Mouse (Mus musculus) heart, embryonic 14.5 days (tissue): ENCODE measurements around the gene Klhl22. TPM values are rescaled to one million over a fixed set of nuclear protein-coding genes. Genes with fewer than 3 reads are reported as not detected.

ENCODE experiments used
- ATAC-seq: fragments of 200-750 bp; cut with Nextera tagmentation; 2 replicates; pipeline ENCODE4 v1.8.0; 2017; ENCODE audit warnings: low read depth, moderate TSS enrichment; ENCODE audit not compliant: insufficient number of reproducible peaks, insufficient read depth, low FRiP score
- H3K27ac ChIP-seq, 2 experiments: fragments of 200-500 bp in 1 of 2; fragments of 300-500 bp in 1 of 2; sonication (generic) in 1 of 2; replicated peaks in 1 of 2; 2 replicates each; pipeline ENCODE4 v1.5.1; 2012 to 2014; ENCODE audit warnings: low read depth in 2 of 2, low read length in 2 of 2, control low read depth in 1 of 2, mild to moderate bottlenecking in 1 of 2, mixed read lengths in 1 of 2; ENCODE audit not compliant: control insufficient read depth in 1 of 2, insufficient read depth in 1 of 2
- H3K27me3 ChIP-seq: fragments of 300-500 bp; sonication (generic); 2 replicates; pipeline ENCODE4 v1.6.1; 2014; ENCODE audit warnings: mild to moderate bottlenecking, low read length, control low read depth; ENCODE audit not compliant: control insufficient read depth, insufficient read depth
- H3K36me3 ChIP-seq: fragments of 300-500 bp; sonication (generic); 2 replicates; pipeline ENCODE4 v1.6.1; 2014; ENCODE audit warnings: mild to moderate bottlenecking, control low read depth, low read length, mixed read lengths; ENCODE audit not compliant: control insufficient read depth, insufficient read depth
- H3K4me1 ChIP-seq, 2 experiments: fragments of 200-500 bp in 1 of 2; fragments of 300-500 bp in 1 of 2; sonication (generic) in 1 of 2; 2 replicates each; pipeline ENCODE4 v1.6.1; 2012 to 2014; ENCODE audit warnings: low read length in 2 of 2, control low read depth in 1 of 2, mixed read lengths in 1 of 2; ENCODE audit not compliant: control insufficient read depth in 2 of 2, insufficient read depth in 2 of 2
- H3K4me2 ChIP-seq: fragments of 300-500 bp; sonication (generic); 2 replicates; pipeline ENCODE4 v1.6.1; 2014; ENCODE audit warnings: mild to moderate bottlenecking, low read length
- H3K4me3 ChIP-seq, 2 experiments: fragments of 200-500 bp in 1 of 2; fragments of 300-500 bp in 1 of 2; sonication (generic) in 1 of 2; 2 replicates each; pipeline ENCODE4 v1.5.1; 2012 to 2014; ENCODE audit warnings: low read length in 2 of 2, mild to moderate bottlenecking in 2 of 2, control low read depth in 1 of 2, low read depth in 1 of 2, moderate library complexity in 1 of 2; ENCODE audit not compliant: control insufficient read depth in 1 of 2, insufficient read depth in 1 of 2
- H3K9ac ChIP-seq: fragments of 300-500 bp; sonication (generic); 2 replicates; pipeline ENCODE4 v1.6.1; 2014; ENCODE audit warnings: mild to moderate bottlenecking, low read length
- H3K9me3 ChIP-seq: fragments of 300-500 bp; sonication (generic); 2 replicates; pipeline ENCODE4 v1.6.1; 2016; ENCODE audit warnings: low read length, control low read depth; ENCODE audit not compliant: control insufficient read depth
- WGBS: fragments of 180-500 bp; shearing (Covaris S2); extraction: QIAGEN DNeasy Blood & Tissue Kit; methylation state at CpG from one replicate; pipeline ENCODE4 v1.1.7; 2014; 5-methylcytosine and 5-hydroxymethylcytosine counted together
- polyA plus RNA-seq: library from polyadenylated mRNA; unstranded; fragments of >200 nt; fragmentation: Nextera tagmentation; extraction: Ambion mirVana; gene quantifications from 2 replicates; pipeline ENCODE4 v1.2.1, GENCODE M21; 2014

Klhl22 gene
- polyA plus RNA-seq, 1 experiment from 2014 or later = 43.6 TPM

DNA sequence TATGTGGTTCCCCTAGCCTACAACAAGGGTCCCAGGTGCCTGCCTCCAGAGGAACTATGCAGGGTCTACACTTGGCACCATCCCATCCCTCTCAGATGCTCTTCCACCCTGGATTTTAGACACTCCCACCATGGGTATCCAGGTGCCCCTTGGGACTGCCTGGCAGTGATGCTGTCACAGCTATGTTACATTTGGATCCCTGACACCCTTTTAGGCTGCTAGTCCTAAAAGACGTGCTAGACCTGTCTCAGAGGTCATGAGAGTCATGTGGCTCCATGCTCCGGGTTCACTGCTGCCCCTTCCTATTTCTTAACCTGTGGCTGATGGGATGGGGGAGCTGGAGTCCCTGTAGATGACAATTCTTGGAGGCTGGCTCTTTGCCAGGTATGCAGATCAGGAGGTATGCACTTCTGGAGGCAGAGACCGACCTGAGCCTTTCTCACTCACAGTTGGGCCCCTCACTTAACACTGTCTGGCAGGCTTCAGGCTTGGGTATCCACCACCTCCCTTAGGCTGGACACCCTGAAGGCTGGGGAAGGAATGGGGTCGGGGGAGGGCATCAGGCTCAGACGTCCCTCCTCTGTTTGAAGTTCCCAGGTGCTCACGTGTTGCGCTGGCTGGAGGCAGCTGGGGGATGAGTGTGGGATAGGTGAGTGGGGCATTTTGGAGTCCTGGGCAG, 42.5 kb downstream of the Klhl22 start:
- no peak for ATAC-seq
- Histone ChIP-seq H3K9me3 (no peaks in the 10 kb centered on the region), H3K9ac (no peak overlapping the region), H3K27ac (no peak overlapping the region), H3K4me2 (peak overlapping the region; percentile 74), H3K36me3 (peaks cover 11% of the 10 kb centered on the region; the same call in 1 of the 2 replicates), H3K4me3 (no peak overlapping the region), H3K27me3 (peaks cover 89% of the 10 kb centered on the region), H3K4me1 (peaks cover 26 to 53% of the 10 kb centered on the region in 2 experiments; a peak in 3 of 4 replicates)
- whole genome bisulfite sequencing = 17% methylated on average over 7 of the region's 7 CpGs

- Histone ChIP-seq H3K27ac (no peak overlapping the region), H3K4me2 (peak overlapping the region; percentile 74), H3K9me3 (no peaks in the 10 kb centered on the region), H3K36me3 (peaks cover 11% of the 10 kb centered on the region; the same call in 1 of the 2 replicates), H3K9ac (peak overlapping the region; percentile 56; the same call in 1 of the 2 replicates), H3K27me3 (peaks cover 86% of the 10 kb centered on the region), H3K4me1 (peaks cover 27 to 54% of the 10 kb centered on the region in 2 experiments; a peak in 3 of 4 replicates), H3K4me3 (peak overlapping the region; percentile 27 to 40)
- WGBS = 21% methylated on average over 18 of the region's 18 CpGs
- no peak for ATAC-seq
These were observed 43.0 kb downstream of the Klhl22 start for GRCm38 (mm10) chr16:17802456-17802838.

- Histone ChIP-seq H3K4me1 (peaks cover 31 to 54% of the 10 kb centered on the region in 2 experiments; a peak in 3 of 4 replicates), H3K36me3 (peaks cover 16% of the 10 kb centered on the region; the same call in 1 of the 2 replicates), H3K4me3 (peak overlapping the region; percentile 27 to 40), H3K27ac (no peak overlapping the region), H3K9ac (peak overlapping the region; percentile 56; the same call in 1 of the 2 replicates), H3K4me2 (peak overlapping the region; percentile 74), H3K9me3 (no peaks in the 10 kb centered on the region), H3K27me3 (peaks cover 82% of the 10 kb centered on the region)
- 9% methylated on average over 83 of the region's 83 CpGs for WGBS
- no peak for ATAC-seq
These were observed 43.6 kb downstream of the Klhl22 start for GRCm38 (mm10) chr16:17802839-17803674.

DNA sequence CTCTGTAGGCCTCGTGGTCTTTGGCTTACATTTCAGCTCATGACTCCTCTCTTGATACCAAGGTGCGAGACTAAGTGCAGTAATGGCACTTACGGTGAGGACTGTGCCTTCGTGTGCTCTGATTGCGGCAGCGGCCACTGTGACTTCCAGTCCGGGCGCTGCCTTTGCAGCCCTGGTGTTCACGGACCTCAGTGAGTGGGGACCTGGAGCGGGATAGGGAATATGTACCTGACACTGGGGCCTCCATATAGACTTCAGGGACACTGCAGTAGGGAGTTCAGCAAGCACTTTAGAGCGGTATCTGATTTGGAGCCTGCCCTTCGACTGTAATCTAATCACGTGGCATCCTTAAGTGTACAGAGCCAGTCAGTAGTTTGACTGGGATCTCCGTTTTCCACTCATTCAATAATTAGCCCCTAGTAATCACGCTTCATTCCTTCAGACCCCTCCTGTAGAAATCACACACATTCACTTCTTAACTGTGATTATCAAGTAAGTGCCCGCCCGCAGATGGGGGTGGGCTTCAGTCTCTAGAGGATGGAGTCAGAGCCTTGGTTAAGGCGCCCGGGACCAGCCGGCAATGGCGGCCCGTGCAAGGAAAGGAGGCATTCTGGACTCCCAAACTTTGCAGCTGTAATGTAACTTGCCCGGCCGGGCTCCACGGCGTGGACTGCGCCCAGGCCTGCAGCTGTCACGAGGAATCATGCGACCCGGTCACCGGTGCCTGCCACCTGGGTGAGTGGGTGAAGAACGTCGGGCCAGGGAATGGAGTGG, 44.4 kb downstream of the Klhl22 start:
- H3K9ac ChIP-seq = peak overlapping the region; percentile 19; the same call in 1 of the 2 replicates

GRCm38 (mm10) chr16:17804449-17804912, 45.1 kb downstream of the Klhl22 start:
- Histone ChIP-seq H3K4me1 (peaks cover 36 to 58% of the 10 kb centered on the region in 2 experiments; a peak in 3 of 4 replicates), H3K27me3 (peaks cover 74% of the 10 kb centered on the region), H3K36me3 (peaks cover 16% of the 10 kb centered on the region; the same call in 1 of the 2 replicates), H3K4me2 (peak overlapping the region; percentile 74), H3K9me3 (no peaks in the 10 kb centered on the region), H3K9ac (peak overlapping the region; percentile 5; the same call in 1 of the 2 replicates), H3K4me3 (peak overlapping the region; percentile 24 to 40), H3K27ac (no peak overlapping the region)
- no peak for ATAC-seq
- 12% methylated on average over 33 of the region's 33 CpGs for WGBS

More for the DNA sequence above, 44.4 kb downstream of the Klhl22 start:
- ATAC-seq = no peak
- Histone ChIP-seq H3K9me3 (no peaks in the 10 kb centered on the region), H3K4me3 (peak overlapping the region; percentile 24 to 40), H3K36me3 (peaks cover 16% of the 10 kb centered on the region; the same call in 1 of the 2 replicates), H3K4me2 (peak overlapping the region; percentile 74), H3K27ac (no peak overlapping the region), H3K4me1 (peaks cover 31 to 54% of the 10 kb centered on the region in 2 experiments; a peak in 3 of 4 replicates), H3K27me3 (peaks cover 80% of the 10 kb centered on the region)
- 24% methylated on average over 33 of the region's 33 CpGs for WGBS

GRCm38 (mm10) chr16:17804982-17805381, 45.6 kb downstream of the Klhl22 start:
- WGBS = 43% methylated on average over 7 of the region's 7 CpGs
- Histone ChIP-seq H3K4me1 (peaks cover 39 to 63% of the 10 kb centered on the region in 2 experiments; a peak in 3 of 4 replicates), H3K4me3 (peak overlapping the region in 1 of 2 experiments; percentile 40; a peak in 2 of 4 replicates), H3K9ac (no peak overlapping the region), H3K36me3 (peaks cover 16% of the 10 kb centered on the region; the same call in 1 of the 2 replicates), H3K27me3 (peaks cover 71% of the 10 kb centered on the region), H3K4me2 (peak overlapping the region; percentile 74), H3K27ac (no peak overlapping the region), H3K9me3 (no peaks in the 10 kb centered on the region)
- ATAC-seq = no peak
